Mouse (Mus musculus) CD8-positive naive resting alpha-beta T cell, adult 2 months (primary cell): ENCODE results near the gene Klra2.
A peak's percentile ranks its signal among the peaks of the same experiment; 100 is the strongest.
"Not testable (repeated sequence)": the region's sequence is repeated elsewhere in the genome, so short reads cannot be mapped to it uniquely, and the experiment has no call there.

Source experiments
- DNase-seq, 2 experiments: peaks; one replicate each; pipeline ENCODE4 v3.0.0; 2022; ENCODE audit warnings: low read depth in 2 of 2, low spot score in 2 of 2

Gene Klra2

DNA sequence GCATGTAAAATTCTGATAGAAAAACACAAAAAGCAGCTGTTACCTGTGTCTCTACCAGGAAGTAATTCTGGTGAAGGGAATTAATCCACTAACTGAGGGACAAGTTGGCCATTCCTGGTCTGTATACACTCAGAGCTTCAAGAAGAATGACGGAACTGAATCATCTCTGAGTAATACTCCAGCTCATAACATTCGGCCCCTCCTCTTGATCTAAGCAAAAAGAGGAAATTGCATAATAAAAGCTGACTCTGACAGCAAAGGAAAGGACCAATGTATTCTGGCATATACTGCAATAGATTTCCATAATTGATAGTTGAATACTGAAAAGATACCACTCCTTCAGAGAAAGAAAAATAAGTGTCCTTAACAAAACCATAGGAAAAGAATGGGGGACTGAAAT, at the start of gene Klra2:
Gene Klra2 (minus strand): TSS at position 157 of the 400 bp plus-strand sequence.
- DNase-seq, result no peak

DNA sequence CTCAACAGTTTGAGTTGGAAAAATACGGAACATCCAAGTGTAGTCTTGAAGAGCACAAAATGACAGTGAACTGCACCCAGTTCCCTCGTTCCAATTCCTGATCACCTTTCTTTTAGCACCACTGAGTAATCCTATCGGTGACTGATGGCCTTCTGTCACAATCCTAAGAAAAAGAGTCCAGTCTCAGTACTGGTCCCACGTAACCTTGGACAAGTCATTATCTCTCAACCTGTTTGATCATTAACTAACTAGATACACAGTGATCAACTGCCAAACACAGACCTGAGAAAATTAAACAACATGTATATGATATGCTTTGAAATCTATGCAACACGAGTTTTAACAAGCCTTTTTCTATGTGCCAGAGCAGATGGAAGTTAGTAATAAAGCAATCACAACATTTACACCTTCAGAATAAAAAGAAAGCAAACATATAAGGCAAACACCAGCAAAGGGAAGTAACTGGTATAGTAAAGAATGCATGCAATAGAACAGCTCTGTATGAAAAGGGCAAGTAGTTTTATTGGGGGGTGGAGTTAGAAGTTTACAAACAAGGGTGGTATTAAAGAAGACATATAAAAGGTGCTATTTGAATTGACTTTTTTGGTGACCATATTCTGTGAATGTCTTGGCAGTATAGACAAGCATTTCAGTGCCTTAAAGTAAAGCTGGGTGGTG, 47.4 kb upstream of the Klra2 start:
- no peak for DNase-seq

DNA sequence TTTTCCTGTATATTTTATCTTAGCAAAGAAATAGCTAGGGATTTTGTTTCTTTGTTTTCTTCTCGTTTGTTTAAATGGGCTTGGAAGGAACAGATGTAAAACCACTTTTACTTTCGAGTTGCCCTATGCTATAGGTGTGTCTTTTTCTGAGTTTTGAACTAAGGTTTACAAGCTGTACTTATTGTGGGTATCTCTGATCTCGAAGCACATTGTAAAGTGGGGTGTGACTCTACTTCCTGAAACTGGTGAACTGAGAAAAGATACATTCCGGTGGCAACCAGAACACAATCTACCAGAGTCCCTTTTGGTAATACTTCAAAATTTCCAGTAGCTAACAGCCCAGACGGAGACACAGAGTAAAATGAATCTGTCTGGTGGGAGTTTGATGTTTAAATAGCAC, 46.8 kb upstream of the Klra2 start:
- no peak for DNase-seq

GRCm38 (mm10) chr6:131292991-131293788, 46.0 kb upstream of the Klra2 start, which contains the start of gene Magohb:
Gene Magohb, minus strand, starts transcription at chr6:131293244.
- DNase-seq, result peak; percentile 83 to 85

- DNase-seq, result no peak
Observed at GRCm38 (mm10) chr6:131292276-131292990, 45.3 kb upstream of the Klra2 start.

DNA sequence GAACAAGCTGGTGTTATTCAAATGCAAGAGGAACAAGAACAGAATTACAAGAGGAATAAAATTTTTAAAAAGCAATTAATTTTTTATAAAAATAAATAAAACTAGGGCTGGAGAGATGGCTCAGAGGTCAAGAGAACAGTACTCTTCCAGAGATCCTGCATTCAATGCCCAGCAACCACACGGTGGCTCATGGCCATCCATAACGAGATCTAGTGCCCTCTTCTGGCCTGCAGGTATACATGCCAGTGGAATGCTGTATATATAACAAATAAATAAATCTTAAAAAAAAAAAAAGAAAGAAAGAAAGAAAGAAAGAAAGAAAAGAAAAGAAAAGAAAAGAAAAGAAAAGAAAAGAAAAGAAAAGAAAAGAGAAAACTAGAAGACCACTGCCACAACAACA, 43.3 kb upstream of the Klra2 start:
- DNase-seq, result no peak

DNA sequence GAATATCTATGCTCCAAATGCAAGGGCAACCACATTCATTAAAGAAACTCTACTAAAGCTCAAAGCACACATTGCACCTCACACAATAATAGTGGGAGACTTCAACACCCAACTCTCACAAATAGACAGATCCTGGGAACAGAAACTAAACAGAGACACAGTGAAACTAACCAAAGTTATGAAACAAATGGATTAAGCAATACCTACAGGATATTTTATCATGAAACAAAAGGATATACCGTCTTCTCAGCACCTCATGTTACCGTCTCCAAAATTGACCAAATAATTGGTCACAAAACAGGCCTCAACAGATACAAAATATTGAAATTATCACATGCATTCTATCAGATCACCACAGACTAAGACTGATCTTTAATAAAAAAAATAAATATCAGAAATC, 31.0 kb upstream of the Klra2 start:
- not testable (repeated sequence) for DNase-seq

DNA sequence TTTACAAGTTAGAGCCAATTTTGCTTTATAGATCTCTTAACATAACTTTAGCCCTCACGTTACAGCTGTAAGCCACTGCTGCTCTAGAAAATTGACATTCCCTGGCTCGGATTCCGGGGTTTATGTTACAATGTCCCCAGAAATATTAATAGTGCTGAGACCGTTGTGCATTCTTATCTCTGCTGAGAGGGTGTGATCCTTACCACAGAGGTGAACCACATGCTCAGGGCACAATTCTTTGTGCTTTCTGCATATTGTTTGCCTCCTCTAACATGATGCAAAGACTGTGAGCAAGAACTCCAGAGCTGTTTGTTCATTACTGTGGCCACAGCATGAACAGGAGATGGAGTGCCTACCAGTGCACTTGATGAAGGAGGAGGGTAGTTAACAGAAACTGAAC, 29.5 kb upstream of the Klra2 start:
- DNase-seq, result no peak

DNA sequence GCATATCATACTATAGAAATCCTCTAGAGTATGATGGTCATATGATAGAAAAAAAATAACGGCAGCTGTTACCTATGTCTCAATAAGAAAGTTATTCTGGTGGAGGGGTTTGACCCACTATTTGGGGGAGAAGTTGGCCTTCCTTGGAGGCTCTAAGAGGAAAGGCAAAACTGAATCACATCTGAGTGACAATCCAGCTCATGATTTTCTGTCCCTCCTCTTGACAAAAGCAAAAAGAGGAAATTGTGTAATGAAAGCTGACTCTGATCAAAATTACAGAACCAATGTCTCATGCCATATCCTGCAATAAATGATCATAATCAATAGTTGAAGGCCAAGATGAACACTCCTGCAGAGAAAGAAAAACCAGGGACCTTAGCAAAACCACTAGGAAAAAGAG, 25.1 kb upstream of the Klra2 start:
- no peak for DNase-seq

- DNase-seq, result no peak
Observed at GRCm38 (mm10) chr6:131270312-131270711, 23.1 kb upstream of the Klra2 start.

- DNase-seq, result no peak
Observed at GRCm38 (mm10) chr6:131269599-131269998, 22.4 kb upstream of the Klra2 start.

DNA sequence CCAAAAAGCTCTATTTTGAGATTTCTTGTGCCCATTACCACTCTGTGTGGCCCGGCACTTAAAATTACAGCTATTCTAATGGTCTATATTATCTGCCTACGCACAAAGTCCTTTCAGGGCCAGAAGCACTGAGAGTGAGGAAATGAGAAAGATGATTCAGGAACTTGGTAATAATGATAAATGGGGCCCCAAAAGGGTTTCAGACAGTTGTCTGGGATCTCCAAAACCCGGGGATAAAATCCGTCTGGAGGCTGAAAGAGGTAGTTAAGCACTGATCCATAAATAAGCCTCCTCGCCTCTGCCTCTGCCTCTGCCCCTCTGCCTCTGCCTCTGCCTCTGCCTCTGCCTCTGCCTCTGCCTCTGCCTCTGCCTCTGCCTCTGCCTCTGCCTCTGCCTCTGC, 17.0 kb upstream of the Klra2 start:
- DNase-seq, result no peak

DNA sequence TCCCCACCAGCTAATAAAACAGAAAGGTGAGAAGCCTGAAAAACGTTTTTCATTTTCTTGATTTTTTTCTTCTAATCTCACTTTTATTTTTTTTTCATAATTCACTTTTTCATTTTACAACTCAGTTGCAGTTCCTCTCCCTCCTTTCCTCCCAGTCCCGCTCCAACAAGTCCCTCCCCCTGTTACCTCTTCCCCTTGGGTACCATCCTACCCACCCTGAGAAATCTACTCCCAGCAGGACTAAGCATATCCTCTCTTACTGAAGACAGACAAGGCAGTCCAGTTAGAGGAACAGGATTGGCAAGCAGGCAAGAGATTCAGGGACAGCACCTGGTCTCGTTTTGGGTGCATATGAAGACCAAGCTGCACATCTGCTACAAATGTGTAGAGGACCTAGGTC, 15.6 kb upstream of the Klra2 start:
- no peak for DNase-seq

- no peak for DNase-seq
Observed at GRCm38 (mm10) chr6:131262009-131262408, 14.8 kb upstream of the Klra2 start.

GRCm38 (mm10) chr6:131245081-131245480, 2.1 kb downstream of the Klra2 start:
- DNase-seq, result no peak
